Mouse (Mus musculus) olfactory bulb, adult 2 months (tissue): ENCODE results near the gene Actl6a.
"Not testable (repeated sequence)": the region's sequence is repeated elsewhere in the genome, so short reads cannot be mapped to it uniquely, and the experiment has no call there.

Experiments used
- CTCF ChIP-seq: fragments of 200-500 bp; IDR thresholded peaks from 2 replicates; pipeline ENCODE4 v1.5.1; 2012; ENCODE audit warnings: low read depth, mild to moderate bottlenecking, low read length, moderate library complexity; ENCODE audit not compliant: insufficient read depth
- POLR2A ChIP-seq: fragments of 200-500 bp; IDR thresholded peaks from 2 replicates; pipeline ENCODE4 v1.6.1; 2012; ENCODE audit warnings: mild to moderate bottlenecking, low read depth, low read length, moderate library complexity; ENCODE audit not compliant: insufficient read depth

DNA sequence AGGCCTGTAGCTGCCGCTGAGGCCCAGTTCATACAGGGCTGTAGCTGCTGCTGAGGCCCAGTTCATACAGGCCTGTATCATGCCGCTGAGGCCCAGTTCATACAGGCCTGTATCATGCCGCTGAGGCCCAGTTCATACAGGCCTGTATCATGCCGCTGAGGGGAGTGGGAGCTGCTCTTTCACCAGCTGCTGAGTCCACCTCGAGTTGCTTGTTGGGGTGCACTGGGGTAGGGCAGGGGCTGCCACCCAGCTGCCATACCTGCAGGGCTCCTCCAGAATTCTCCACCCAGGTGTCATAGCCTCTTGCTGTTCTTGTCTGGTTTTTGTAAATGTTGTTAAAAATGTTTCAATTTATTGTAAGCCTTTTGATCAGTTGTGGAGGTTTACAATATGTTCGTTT, 11.3 kb downstream of the Actl6a start:
- TF ChIP-seq POLR2A, CTCF: not testable (repeated sequence)
